Mouse (Mus musculus): Measurements from ENCODE around the gene Vps45. TPM values are rescaled to one million over a fixed set of nuclear protein-coding genes. Genes with fewer than 3 reads are reported as not detected.

Vps45 gene
- total and polyA plus RNA-seq, 3 experiments = 6.1 to 28.7 (median 16.1) TPM

- Histone ChIP-seq H3K4me1 (ENCODE audit: insufficient read depth, low read depth, low read length) (peaks cover 4% of the 10 kb centered on the region; the same call in 1 of the 2 replicates), H3K4me3 (ENCODE audit: low read depth, low read length) (no peak overlapping the region), H3K9me3 (replicated peaks) (no peaks in the 10 kb centered on the region), H3K36me3 (replicated peaks) (no peaks in the 10 kb centered on the region), H3K27me3 (ENCODE audit: insufficient read depth, low read length) (peaks cover 7% of the 10 kb centered on the region; the same call in 1 of the 2 replicates)
- TF ChIP-seq TAL1 (conservative IDR thresholded peaks at IDR 0.05; ENCODE audit: low read depth, low read length) = no peak
- no peak for TF ChIP-seq GATA1 (IDR thresholded peaks at IDR 0.05; ENCODE audit: borderline replicate concordance, low read length)
- no peak for TF ChIP-seq POLR2AphosphoS5 (IDR thresholded peaks at IDR 0.05; ENCODE audit: insufficient replicate concordance, low read depth, low read length)
- no peak for TF ChIP-seq GATA2 (IDR thresholded peaks at IDR 0.05; ENCODE audit: borderline replicate concordance, low read depth, low read length)
- TF ChIP-seq CTCF (IDR thresholded peaks at IDR 0.05; ENCODE audit: low read depth, low read length) = no peak
- ATAC-seq (ENCODE audit: extremely low read depth, insufficient number of reproducible peaks, low FRiP score, poor library complexity, severe bottlenecking) (no peak), DNase-seq (ENCODE audit: low spot score) (no peak)
Measured at GRCm38 (mm10) chr3:96070241-96070640, 12.0 kb upstream of the Vps45 start.

GRCm38 (mm10) chr3:96069542-96069941 lies 11.3 kb upstream of the Vps45 start:
- TF ChIP-seq GATA2 (IDR thresholded peaks at IDR 0.05; ENCODE audit: borderline replicate concordance, low read depth, low read length) (no peak), GATA1 (IDR thresholded peaks at IDR 0.05; ENCODE audit: borderline replicate concordance, low read length) (no peak), TAL1 (conservative IDR thresholded peaks at IDR 0.05; ENCODE audit: low read depth, low read length) (no peak), POLR2AphosphoS5 (IDR thresholded peaks at IDR 0.05; ENCODE audit: insufficient replicate concordance, low read depth, low read length) (no peak), CTCF (IDR thresholded peaks at IDR 0.05; ENCODE audit: low read depth, low read length) (no peak)
- Histone ChIP-seq H3K36me3 (replicated peaks) (no peaks in the 10 kb centered on the region), H3K27me3 (ENCODE audit: insufficient read depth, low read length) (peaks cover 7% of the 10 kb centered on the region; the same call in 1 of the 2 replicates), H3K4me1 (ENCODE audit: insufficient read depth, low read depth, low read length) (peaks cover 6% of the 10 kb centered on the region; the same call in 1 of the 2 replicates), H3K4me3 (ENCODE audit: low read depth, low read length) (no peak overlapping the region), H3K9me3 (replicated peaks) (no peaks in the 10 kb centered on the region)
- DNase-seq (ENCODE audit: low spot score) = no peak
- no peak for ATAC-seq (ENCODE audit: extremely low read depth, insufficient number of reproducible peaks, low FRiP score, poor library complexity, severe bottlenecking)

DNA sequence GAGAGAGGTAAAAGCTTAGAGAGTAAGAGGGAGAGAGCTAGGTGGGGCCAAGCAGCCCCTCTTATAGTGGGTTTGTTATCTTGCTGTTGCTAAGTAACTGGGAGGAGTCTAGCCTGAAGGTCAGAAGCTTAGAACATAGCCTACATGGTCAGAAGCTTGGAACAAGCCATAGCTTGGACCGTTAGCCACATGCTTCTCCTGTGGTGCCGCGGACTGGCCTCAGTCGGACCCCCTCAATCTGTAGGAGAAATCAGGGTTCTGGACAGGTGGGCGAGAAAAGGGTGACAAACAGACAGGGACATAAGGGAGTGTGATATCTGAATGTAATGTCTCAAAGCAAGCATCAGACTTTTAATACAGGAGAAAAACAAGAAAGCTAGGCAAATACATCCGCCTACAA lies 10.8 kb upstream of the Vps45 start:
- DNase-seq (ENCODE audit: low spot score) = no peak

DNA sequence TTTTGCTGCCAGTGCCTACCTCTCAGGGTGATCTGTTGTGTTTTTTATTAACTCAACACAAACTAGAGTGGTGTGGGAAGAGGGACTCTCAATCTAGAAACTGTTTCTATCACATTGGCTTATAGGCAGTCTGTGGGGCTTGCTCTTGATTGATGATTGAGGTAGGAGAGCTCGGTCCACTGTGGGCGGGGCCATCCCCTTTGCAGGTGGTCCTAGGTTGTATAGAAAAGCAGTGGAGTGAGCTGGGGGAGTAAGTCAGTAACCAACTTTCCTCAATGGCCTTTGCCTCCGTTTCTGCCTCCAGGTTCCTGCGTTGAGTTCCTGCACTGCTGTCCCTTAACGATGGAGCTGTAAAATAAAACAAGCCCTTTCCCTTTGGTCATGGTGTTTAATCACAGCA lies 8.5 kb upstream of the Vps45 start:
- Histone ChIP-seq H3K36me3 (replicated peaks) (no peaks in the 10 kb centered on the region), H3K9me3 (replicated peaks) (no peaks in the 10 kb centered on the region), H3K4me1 (ENCODE audit: insufficient read depth, low read depth, low read length) (peaks cover 12% of the 10 kb centered on the region), H3K27me3 (ENCODE audit: insufficient read depth, low read length) (no peaks in the 10 kb centered on the region), H3K4me3 (ENCODE audit: low read depth, low read length) (no peak overlapping the region)
- TF ChIP-seq GATA1 (IDR thresholded peaks at IDR 0.05; ENCODE audit: borderline replicate concordance, low read length) = no peak
- no peak for TF ChIP-seq CTCF (IDR thresholded peaks at IDR 0.05; ENCODE audit: low read depth, low read length)
- no peak for TF ChIP-seq TAL1 (conservative IDR thresholded peaks at IDR 0.05; ENCODE audit: low read depth, low read length)
- no peak for TF ChIP-seq POLR2AphosphoS5 (IDR thresholded peaks at IDR 0.05; ENCODE audit: insufficient replicate concordance, low read depth, low read length)
- TF ChIP-seq GATA2 (IDR thresholded peaks at IDR 0.05; ENCODE audit: borderline replicate concordance, low read depth, low read length) = no peak
- DNase-seq (ENCODE audit: low spot score) (no peak), ATAC-seq (ENCODE audit: extremely low read depth, insufficient number of reproducible peaks, low FRiP score, poor library complexity, severe bottlenecking) (no peak)

More for the DNA sequence above, 10.8 kb upstream of the Vps45 start:
- no peaks in the 10 kb centered on the region for H3K9me3 ChIP-seq (replicated peaks)
- no peak overlapping the region for H3K4me3 ChIP-seq (ENCODE audit: low read depth, low read length)
- ATAC-seq (ENCODE audit: extremely low read depth, insufficient number of reproducible peaks, low FRiP score, poor library complexity, severe bottlenecking) = no peak
- peaks cover 8% of the 10 kb centered on the region; the same call in 1 of the 2 replicates for H3K4me1 ChIP-seq (ENCODE audit: insufficient read depth, low read depth, low read length)
- no peaks in the 10 kb centered on the region for H3K36me3 ChIP-seq (replicated peaks)
- TF ChIP-seq GATA1 (IDR thresholded peaks at IDR 0.05; ENCODE audit: borderline replicate concordance, low read length) (no peak), CTCF (IDR thresholded peaks at IDR 0.05; ENCODE audit: low read depth, low read length) (no peak), GATA2 (IDR thresholded peaks at IDR 0.05; ENCODE audit: borderline replicate concordance, low read depth, low read length) (no peak), POLR2AphosphoS5 (IDR thresholded peaks at IDR 0.05; ENCODE audit: insufficient replicate concordance, low read depth, low read length) (no peak), TAL1 (conservative IDR thresholded peaks at IDR 0.05; ENCODE audit: low read depth, low read length) (no peak)
- peaks cover 7% of the 10 kb centered on the region; the same call in 1 of the 2 replicates for H3K27me3 ChIP-seq (ENCODE audit: insufficient read depth, low read length)

DNA sequence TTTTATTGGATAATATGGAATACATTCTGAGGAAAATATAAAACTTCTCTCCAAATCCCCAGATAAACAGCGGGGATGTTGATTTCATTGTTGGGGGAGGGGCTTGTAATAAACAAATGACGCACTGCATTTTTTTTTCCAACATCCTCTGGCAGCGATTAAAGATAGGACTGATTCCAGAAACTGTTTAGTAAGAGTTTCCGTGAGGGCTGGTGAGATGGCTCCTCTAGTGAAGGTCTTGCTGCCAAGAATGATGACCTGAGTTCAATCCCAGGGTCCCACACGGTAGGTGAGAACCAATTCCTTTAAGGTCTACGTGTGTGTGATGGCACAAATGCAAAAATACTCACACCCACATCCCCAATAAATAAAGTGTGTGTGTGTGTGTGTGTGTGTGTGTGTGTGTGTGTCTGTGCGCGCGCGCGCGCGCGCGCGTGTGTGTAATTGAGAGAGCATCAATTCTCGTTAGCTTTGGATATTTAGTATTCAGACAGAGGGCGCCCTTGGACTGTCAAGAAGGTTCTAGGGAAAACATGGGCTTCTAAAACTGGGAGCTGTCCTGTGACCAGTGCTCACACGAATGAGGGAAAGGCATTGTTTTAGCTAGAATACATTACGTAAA lies 7.6 kb upstream of the Vps45 start:
- TF ChIP-seq GATA1 (IDR thresholded peaks at IDR 0.05; ENCODE audit: borderline replicate concordance, low read length) (no peak), POLR2AphosphoS5 (IDR thresholded peaks at IDR 0.05; ENCODE audit: insufficient replicate concordance, low read depth, low read length) (no peak)
- peaks cover 12% of the 10 kb centered on the region for H3K4me1 ChIP-seq (ENCODE audit: insufficient read depth, low read depth, low read length)
- ATAC-seq (ENCODE audit: extremely low read depth, insufficient number of reproducible peaks, low FRiP score, poor library complexity, severe bottlenecking) (no peak), DNase-seq (ENCODE audit: low spot score) (peak; percentile 36)
- no peaks in the 10 kb centered on the region for H3K36me3 ChIP-seq (replicated peaks)
- no peaks in the 10 kb centered on the region for H3K27me3 ChIP-seq (ENCODE audit: insufficient read depth, low read length)
- no peak overlapping the region for H3K4me3 ChIP-seq (ENCODE audit: low read depth, low read length)
- H3K9me3 ChIP-seq (replicated peaks) = no peaks in the 10 kb centered on the region

- ATAC-seq (ENCODE audit: extremely low read depth, insufficient number of reproducible peaks, low FRiP score, poor library complexity, severe bottlenecking) = no peak
- no peaks in the 10 kb centered on the region for H3K27me3 ChIP-seq (ENCODE audit: insufficient read depth, low read length)
- no peak for TF ChIP-seq POLR2AphosphoS5 (IDR thresholded peaks at IDR 0.05; ENCODE audit: insufficient replicate concordance, low read depth, low read length)
- no peak for TF ChIP-seq TAL1 (conservative IDR thresholded peaks at IDR 0.05; ENCODE audit: low read depth, low read length)
- no peak for TF ChIP-seq GATA1 (IDR thresholded peaks at IDR 0.05; ENCODE audit: borderline replicate concordance, low read length)
- TF ChIP-seq GATA2 (IDR thresholded peaks at IDR 0.05; ENCODE audit: borderline replicate concordance, low read depth, low read length) = no peak
- peaks cover 12% of the 10 kb centered on the region for H3K4me1 ChIP-seq (ENCODE audit: insufficient read depth, low read depth, low read length)
- H3K9me3 ChIP-seq (replicated peaks) = no peaks in the 10 kb centered on the region
- DNase-seq (ENCODE audit: low spot score) = no peak
- no peak overlapping the region for H3K4me3 ChIP-seq (ENCODE audit: low read depth, low read length)
- no peaks in the 10 kb centered on the region for H3K36me3 ChIP-seq (replicated peaks)
Measured at GRCm38 (mm10) chr3:96065147-96065546, 6.9 kb upstream of the Vps45 start.
